Mouse (Mus musculus) ES-E14 (cell line): ENCODE data around the gene Hnrnpdl. TPM values are rescaled to one million over a fixed set of nuclear protein-coding genes. Genes with fewer than 3 reads are reported as not detected.

Source experiments
- DNase-seq: peaks from one replicate; pipeline ENCODE4 v3.0.0-alpha.2; 2013; ENCODE audit warnings: low read depth, low spot score
- H3K27ac ChIP-seq: 2 replicates; pipeline ENCODE4 v1.5.1; 2012; ENCODE audit warnings: low read depth, mild to moderate bottlenecking, low read length, moderate library complexity, mixed read lengths; ENCODE audit not compliant: poor library complexity, insufficient read depth, severe bottlenecking
- H3K36me3 ChIP-seq: 2 replicates; pipeline ENCODE4 v1.6.1; 2012; ENCODE audit warnings: mild to moderate bottlenecking, low read length, moderate library complexity, mixed read lengths; ENCODE audit not compliant: control insufficient read depth, poor library complexity, insufficient read depth, severe bottlenecking
- H3K4me1 ChIP-seq, 2 experiments: fragments of 150-350 bp in 1 of 2; sonication (generic) in 1 of 2; 2 replicates each; pipeline ENCODE4 v1.6.1; 2012; ENCODE audit warnings: low read length in 2 of 2, mild to moderate bottlenecking in 1 of 2, mixed read lengths in 1 of 2; ENCODE audit not compliant: control insufficient read depth in 2 of 2, insufficient read depth in 2 of 2, poor library complexity in 1 of 2
- H3K4me3 ChIP-seq, 2 experiments: fragments of 150-350 bp in 1 of 2; sonication (generic) in 1 of 2; 2 replicates each; pipeline ENCODE4 v1.5.1; 2012; ENCODE audit warnings: low read length in 2 of 2, low read depth in 1 of 2, mild to moderate bottlenecking in 1 of 2, mixed read lengths in 1 of 2; ENCODE audit not compliant: insufficient read depth in 1 of 2, poor library complexity in 1 of 2, severe bottlenecking in 1 of 2
- H3K9ac ChIP-seq: 2 replicates; pipeline ENCODE4 v1.6.1; 2012; ENCODE audit warnings: low read depth, mild to moderate bottlenecking, low read length, mixed read lengths; ENCODE audit not compliant: poor library complexity, insufficient read depth, severe bottlenecking
- H3K9me3 ChIP-seq: fragments of 150-350 bp; sonication (generic); 2 replicates; pipeline ENCODE4 v1.6.1; 2012; ENCODE audit warnings: low read depth, mild to moderate bottlenecking, low read length; ENCODE audit not compliant: control insufficient read depth, insufficient read depth
- CHD2 ChIP-seq: IDR thresholded peaks from 2 replicates; pipeline ENCODE4 v1.6.1; 2014; ENCODE audit warnings: mild to moderate bottlenecking, low read depth, low read length, inconsistent platforms
- HCFC1 ChIP-seq: IDR thresholded peaks from 2 replicates; pipeline ENCODE4 v1.6.1; 2012; ENCODE audit warnings: low read length, inconsistent platforms, borderline replicate concordance; ENCODE audit not compliant: insufficient read depth
- MAFK ChIP-seq: IDR thresholded peaks from 2 replicates; pipeline ENCODE4 v1.6.1; 2014; ENCODE audit warnings: mild to moderate bottlenecking, low read depth, low read length, inconsistent platforms; ENCODE audit not compliant: insufficient read depth
- ZC3H11A ChIP-seq: IDR thresholded peaks from 2 replicates; pipeline ENCODE4 v1.6.1; 2012; ENCODE audit warnings: low read depth, mild to moderate bottlenecking, inconsistent platforms, low read length, borderline replicate concordance
- ZNF384 ChIP-seq: IDR thresholded peaks from 2 replicates; pipeline ENCODE4 v1.6.1; 2012; ENCODE audit warnings: low read depth, low read length, inconsistent platforms
- in situ Hi-C, 2 experiments: fragments of 600-800 bp; cut with MboI; formaldehyde crosslinking; loops; one replicate each; pipeline ENCODE4 v1.15.1; 2025; ENCODE audit warnings: low sequenced_read_pairs in 2 of 2, inconsistent platforms in 1 of 2; ENCODE audit not compliant: unreplicated experiment in 2 of 2
- total RNA-seq: library from RNA; depleted of rRNA; stranded (reverse); fragments of 300-350 nt; gene quantifications from 2 replicates; pipeline ENCODE4 v1.2.3, GENCODE M21; 2012

The Hnrnpdl gene
- total RNA-seq, 1 experiment: 177 TPM

GRCm38 (mm10) chr5:100059326-100059725 is 19.9 kb upstream of the Hnrnpdl start:
- no peak overlapping the region for H3K4me3 ChIP-seq
- H3K36me3 ChIP-seq: peaks cover 44% of the 10 kb centered on the region
- peaks cover 3 to 15% of the 10 kb centered on the region in 2 experiments; a peak in 2 of 4 replicates for H3K4me1 ChIP-seq
- TF ChIP-seq MAFK (no peak), HCFC1 (no peak), CHD2 (no peak), ZNF384 (no peak), ZC3H11A (no peak)
- H3K27ac ChIP-seq: no peak overlapping the region
- no peak overlapping the region for H3K9ac ChIP-seq
- H3K9me3 ChIP-seq: no peaks in the 10 kb centered on the region
- no peak for DNase-seq
- in situ Hi-C loops: loop anchor here in 1 of 2 experiments (25.0 kb wide), 1 partner anchor 103 kb away; the partner anchor contains the start of gene Tmem150c

GRCm38 (mm10) chr5:100058729-100059128 is 19.3 kb upstream of the Hnrnpdl start:
- DNase-seq: no peak
- H3K4me3 ChIP-seq: no peak overlapping the region
- H3K27ac ChIP-seq: no peak overlapping the region
- in situ Hi-C loops: loop anchor here in 1 of 2 experiments (25.0 kb wide), 1 partner anchor 104 kb away; the partner anchor contains the start of gene Tmem150c
- peaks cover 3 to 16% of the 10 kb centered on the region in 2 experiments; a peak in 2 of 4 replicates for H3K4me1 ChIP-seq
- peaks cover 38% of the 10 kb centered on the region for H3K36me3 ChIP-seq
- TF ChIP-seq MAFK: no peak
- TF ChIP-seq ZC3H11A: no peak
- no peak for TF ChIP-seq HCFC1
- no peak for TF ChIP-seq ZNF384
- no peaks in the 10 kb centered on the region for H3K9me3 ChIP-seq
- H3K9ac ChIP-seq: no peak overlapping the region

GRCm38 (mm10) chr5:100057461-100058209 is 18.2 kb upstream of the Hnrnpdl start:
- in situ Hi-C loops: loop anchor here in 1 of 2 experiments (25.0 kb wide), 1 partner anchor 105 kb away; the partner anchor contains the start of gene Tmem150c
- Histone ChIP-seq H3K27ac (no peak overlapping the region), H3K36me3 (peaks cover 36% of the 10 kb centered on the region)

GRCm38 (mm10) chr5:100055866-100056369 is 16.5 kb upstream of the Hnrnpdl start:
- no peak for DNase-seq
- H3K9ac ChIP-seq: no peak overlapping the region
- no peak overlapping the region for H3K4me3 ChIP-seq
- H3K27ac ChIP-seq: no peak overlapping the region
- peaks cover 3 to 21% of the 10 kb centered on the region in 2 experiments; a peak in 2 of 4 replicates for H3K4me1 ChIP-seq
- in situ Hi-C loops: loop anchor here in 1 of 2 experiments (25.0 kb wide), 1 partner anchor 106 kb away; the partner anchor contains the start of gene Tmem150c
- TF ChIP-seq HCFC1: no peak
- TF ChIP-seq CHD2: no peak
- no peak for TF ChIP-seq ZNF384
- no peak for TF ChIP-seq MAFK
- TF ChIP-seq ZC3H11A: no peak
- no peaks in the 10 kb centered on the region for H3K9me3 ChIP-seq
- peaks cover 23% of the 10 kb centered on the region for H3K36me3 ChIP-seq

More at GRCm38 (mm10) chr5:100057461-100058209, 18.2 kb upstream of the Hnrnpdl start:
- no peak for DNase-seq
- TF ChIP-seq MAFK: no peak
- Histone ChIP-seq H3K9ac (no peak overlapping the region), H3K9me3 (no peaks in the 10 kb centered on the region), H3K4me1 (peaks cover 3 to 19% of the 10 kb centered on the region in 2 experiments; a peak in 2 of 4 replicates), H3K4me3 (no peak overlapping the region)
